Mouse (Mus musculus): ENCODE results near the gene Pglyrp2.

GRCm38 (mm10) chr17:32468494-32468893, 44.5 kb upstream of the Pglyrp2 start:
- no peak for TF ChIP-seq EP300 (optimal IDR thresholded peaks at IDR 0.05)
- TF ChIP-seq CTCF (IDR thresholded peaks at IDR 0.05; ENCODE audit: low read depth) = no peak
